Mouse (Mus musculus): Measurements from ENCODE around the gene Shf.
"Not testable (repeated sequence)": the region's sequence is repeated elsewhere in the genome, so short reads cannot be mapped to it uniquely, and the experiment has no call there.

Shf gene

DNA sequence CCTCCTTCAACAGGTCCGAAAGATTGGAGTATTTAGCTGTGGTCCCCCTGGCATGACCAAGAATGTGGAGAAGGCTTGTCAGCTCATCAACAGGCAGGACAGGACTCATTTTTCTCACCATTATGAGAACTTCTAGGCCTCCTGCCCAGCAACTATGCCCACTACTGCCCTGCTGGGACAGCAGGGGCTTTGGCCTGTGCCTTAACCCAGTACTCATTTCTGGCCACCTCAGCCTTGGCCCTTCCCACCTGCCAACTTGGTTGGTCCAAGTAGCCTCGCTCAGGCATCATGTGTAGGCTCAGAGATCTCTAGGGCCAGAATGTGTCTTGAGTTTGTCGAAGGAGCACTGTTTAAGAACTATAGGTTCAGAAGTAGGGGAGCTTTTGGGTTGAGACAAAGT lies 21.7 kb downstream of the Shf start:
- DNase-seq: no peak

DNA sequence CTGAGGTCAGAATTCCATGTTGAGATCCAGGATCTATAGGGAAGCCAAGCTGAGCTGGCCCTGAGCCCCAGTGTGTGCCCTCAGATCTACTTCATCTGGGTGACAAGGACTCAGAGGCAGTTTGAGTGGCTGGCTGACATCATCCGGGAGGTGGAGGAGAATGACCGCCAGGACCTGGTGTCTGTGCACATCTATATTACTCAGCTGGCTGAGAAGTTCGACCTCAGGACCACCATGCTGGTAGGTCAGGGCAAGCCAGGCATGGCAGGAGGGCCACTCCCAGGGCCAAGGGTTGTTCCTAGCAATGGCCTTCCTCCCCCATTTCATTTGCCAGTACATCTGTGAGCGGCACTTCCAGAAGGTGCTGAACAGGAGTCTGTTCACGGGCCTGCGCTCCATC lies 22.8 kb downstream of the Shf start:
- not testable (repeated sequence) for DNase-seq

DNA sequence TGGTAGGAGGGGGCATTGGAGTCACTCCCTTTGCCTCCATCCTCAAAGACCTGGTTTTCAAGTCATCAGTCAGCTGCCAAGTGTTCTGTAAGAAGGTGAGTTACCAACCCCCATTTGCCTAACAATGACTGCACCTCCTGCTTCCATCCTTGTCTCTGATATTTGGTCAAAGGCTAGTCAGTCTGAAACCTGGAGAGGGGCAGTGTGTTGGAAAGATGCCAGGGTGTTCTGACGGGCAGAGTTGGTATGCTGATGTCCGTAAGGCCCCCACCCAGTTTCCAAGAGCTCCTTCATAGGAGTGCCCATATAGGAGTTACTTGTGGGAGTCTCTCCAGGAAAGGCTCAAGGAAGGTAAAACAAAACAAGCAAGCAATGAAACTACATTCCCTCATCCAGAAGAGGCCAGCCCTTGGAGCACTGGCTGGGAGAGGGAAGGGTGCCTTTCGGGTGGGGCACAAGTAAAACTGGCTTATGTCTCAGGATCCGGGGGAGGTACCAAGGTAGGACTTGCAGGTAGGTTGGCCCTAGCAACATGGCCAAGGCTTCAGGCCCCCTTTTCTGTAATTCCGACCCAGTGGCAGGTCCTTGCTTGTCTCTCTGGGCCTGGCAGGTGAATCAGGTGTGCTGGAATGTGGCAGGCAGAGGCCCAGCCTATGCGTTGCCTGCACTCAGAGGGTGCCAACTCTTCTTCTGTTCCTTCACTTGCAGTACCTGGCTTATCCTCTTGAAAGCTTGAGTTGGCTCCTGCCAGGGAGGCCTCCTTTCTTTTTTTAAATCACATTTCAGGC lies 23.7 kb downstream of the Shf start:
- DNase-seq: no peak

DNA sequence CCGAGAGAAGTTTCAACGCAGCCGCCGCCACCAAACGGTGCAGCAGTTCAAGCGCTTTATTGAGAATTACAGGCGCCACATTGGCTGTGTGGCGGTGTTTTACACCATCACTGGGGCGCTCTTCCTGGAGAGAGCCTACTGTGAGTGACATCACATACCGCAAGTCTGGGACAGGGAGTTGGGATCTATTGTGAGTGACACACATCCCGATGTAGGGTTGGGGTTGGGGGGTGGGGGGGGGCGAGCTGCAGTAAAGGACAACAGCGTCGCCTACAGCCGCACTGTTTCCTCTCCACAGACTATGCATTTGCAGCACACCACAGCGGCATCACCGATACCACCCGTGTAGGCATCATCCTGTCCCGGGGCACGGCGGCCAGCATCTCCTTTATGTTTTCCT lies 31.7 kb downstream of the Shf start:
- DNase-seq: no peak

DNA sequence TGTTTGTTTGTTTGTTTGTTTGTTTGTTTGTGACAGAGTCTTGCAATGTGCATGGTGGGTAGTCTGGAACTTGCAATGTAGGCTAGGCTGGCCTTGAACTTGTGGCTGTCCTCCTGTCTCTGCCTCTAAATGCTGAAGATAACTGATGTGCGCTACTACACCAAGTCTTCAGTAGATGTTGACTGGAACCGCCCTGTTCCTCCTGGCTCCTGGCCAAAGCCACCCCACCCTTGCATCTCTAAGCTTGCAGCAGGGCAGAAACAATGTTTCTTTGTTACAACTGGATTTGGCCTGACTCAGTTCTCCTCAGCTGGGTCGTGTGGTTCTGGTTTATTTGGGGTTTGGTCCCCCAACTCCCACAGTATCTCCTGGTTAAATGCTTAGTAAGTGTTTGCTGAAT lies 34.8 kb downstream of the Shf start:
- DNase-seq: no peak

DNA sequence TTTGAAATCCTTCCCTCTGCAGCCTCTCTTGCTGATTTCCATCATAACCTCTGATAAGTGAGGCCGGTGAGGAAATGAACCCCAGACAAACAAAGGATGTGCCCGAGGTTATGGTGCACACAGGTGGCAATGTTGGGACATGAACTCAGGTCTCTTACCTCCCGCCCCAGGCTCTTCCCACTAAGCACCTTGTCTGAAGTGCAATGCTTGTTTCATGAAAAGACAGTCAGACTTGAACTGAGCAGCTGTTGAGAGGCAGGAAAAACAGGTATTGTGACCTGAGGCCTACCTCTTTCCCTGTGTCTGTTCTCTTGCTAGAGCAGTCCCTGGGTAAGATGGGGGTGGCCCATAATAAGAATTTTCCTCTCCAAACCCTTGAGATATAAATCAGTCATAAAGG lies 36.7 kb downstream of the Shf start:
- no peak for DNase-seq

DNA sequence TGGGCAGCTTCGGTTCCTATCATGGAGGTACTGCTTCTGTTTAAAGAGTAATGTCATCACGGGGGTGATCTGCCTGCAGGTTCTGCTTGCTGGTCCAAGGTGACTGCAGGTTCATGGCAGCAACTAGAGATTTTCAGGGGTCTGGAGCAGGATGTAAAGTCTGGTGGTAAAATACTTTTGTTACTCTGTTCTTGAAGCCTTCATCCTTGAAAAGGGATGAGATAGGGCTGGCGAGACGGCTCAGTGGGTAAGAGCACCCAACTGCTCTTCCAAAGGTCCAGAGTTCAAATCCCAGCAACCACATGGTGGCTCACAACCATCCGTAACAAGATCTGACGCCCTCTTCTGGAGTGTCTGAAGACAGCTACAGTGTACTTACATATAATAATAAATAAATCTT lies 38.6 kb downstream of the Shf start:
- not testable (repeated sequence) for DNase-seq

DNA sequence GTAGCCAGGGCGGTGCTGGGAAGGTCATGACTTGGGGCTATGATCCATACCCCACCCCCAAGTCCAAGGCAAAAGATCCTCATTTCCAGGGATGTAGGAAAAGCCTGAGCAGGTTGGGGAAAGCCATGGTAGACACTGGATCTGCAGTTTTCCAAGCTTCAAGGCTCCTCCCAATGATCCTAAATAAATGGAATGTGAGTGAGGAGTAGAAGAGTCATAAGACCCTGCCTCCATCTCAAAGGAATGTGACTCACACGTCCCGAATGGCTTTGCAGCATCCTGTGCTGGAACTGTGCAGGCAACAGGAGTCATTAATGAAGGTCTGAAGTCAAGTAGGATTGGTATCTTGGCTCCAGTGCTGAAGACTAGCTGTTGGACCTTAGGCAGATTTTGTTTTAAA lies 41.0 kb downstream of the Shf start:
- DNase-seq: no peak

DNA sequence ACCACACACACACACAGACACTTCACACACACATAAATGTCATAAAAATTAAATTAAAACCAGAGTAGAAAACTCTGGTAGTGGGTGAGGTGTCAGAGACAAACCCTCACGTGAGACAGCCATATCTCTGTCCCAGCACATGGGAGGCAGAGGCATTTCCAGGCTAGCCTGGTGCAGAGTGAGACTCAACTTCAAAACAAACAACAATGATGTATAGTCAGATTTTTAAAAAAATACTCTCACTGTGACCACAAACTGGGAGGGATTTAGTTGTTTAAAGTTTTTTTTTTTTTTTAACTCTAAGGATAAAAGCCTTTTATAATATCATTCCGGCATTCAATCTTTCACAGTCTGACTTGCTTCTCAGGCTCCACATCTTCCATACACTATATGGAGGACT lies 43.6 kb downstream of the Shf start:
- DNase-seq: no peak

DNA sequence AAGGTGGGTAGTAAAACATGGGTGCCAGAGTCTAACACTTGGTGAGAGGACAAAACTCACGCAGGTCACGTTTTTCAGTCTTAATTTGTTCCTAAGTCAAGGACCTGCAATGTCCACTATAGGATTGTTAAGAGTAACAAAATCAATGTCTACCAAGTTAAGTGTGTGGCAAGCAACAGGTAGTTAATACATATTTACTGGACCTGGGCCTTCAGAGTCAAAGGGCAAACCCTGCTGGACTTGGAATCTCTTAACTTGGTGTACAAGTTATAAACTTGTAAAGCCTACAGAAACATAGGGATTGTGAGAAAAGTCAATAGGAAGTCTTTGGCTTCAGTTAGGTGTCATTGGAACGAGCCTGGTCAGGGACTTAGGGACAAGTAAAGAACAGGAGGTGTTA lies 44.4 kb downstream of the Shf start:
- no peak for DNase-seq

DNA sequence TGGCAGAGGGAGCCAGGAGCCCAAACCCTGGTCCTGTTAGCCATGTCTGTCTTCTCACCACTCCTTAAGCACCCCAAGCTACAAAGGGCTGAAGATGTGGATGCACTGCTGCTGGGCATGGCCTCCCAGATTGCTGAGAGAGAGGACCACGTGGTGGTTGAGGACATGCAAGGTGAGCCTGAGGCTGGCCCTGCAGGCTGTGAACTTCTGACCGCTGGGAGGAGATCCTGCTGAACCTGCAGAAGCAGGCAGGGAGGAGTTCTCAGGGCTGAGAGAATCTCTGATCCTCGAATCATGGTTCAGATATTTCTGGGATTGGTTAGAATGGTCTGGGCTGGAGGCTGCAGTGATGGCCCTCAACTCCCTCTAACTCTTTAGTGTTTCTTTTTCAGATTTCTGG lies 45.0 kb downstream of the Shf start:
- no peak for DNase-seq

DNA sequence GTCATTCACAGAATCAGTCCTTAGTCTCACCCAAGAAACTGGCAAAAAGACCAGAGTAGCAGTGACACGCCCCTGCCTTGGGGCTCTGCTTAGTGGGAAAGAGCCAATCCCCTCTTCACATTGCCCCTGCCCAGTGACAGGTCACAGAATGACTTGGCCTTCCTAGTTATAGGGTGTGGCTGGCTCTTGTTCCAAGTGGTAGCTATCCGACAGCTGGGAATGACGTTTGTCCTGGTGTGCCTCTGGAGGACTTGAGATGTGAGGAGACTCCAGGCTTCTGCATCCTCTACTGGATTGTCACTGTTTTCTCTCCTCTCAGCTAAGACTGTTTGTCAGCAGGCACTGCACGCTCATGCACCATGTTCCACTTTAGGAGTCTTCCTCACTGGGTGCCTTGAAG lies 51.6 kb downstream of the Shf start:
- DNase-seq: no peak

DNA sequence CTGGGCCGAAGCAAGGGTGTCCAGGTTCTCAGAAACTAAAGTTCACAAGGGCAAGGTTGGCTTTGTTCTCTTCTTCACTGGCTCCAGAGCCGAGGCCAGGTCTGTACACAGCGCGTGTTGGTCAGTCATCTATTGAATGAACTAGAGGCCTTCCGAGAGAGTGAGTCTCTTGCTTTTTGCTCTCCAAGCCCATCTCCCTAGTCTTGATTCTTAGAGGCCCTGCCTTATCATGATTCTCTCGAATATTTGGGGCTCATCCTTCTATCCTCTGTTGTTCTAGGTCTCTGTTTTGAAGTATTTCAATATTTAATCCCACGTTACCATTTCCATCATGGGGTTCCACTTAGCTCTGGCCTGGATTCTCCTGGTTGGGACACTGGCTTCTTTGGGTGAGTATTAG lies 53.6 kb downstream of the Shf start, which contains the start of gene Duox1:
TSS of gene Duox1 (plus strand) at position 301 of the 400 bp plus-strand sequence.
- no peak for DNase-seq

DNA sequence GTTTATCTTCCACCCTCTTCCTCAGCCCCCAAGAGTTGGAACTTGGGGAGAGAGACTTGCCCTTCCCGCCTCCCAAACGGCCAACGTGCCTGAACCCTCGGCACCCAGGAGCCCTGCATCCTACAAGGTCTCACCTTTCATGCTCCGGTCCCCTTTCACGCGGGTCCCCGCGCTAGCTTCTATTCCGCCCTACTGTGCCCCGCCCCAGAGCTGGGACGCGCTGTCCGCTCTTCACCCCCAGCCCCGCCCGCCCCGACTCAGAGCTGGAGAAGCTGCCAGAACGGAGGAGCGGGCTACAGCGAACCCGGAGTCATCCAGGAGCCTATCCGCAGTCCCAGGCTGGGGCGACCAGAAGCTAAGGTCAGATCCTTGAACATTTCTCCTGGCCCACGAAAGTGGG lies 55.4 kb downstream of the Shf start, which contains the start of gene Duoxa1:
TSS of gene Duoxa1 (minus strand) at position 195 of the 400 bp plus-strand sequence.
- DNase-seq: no peak

DNA sequence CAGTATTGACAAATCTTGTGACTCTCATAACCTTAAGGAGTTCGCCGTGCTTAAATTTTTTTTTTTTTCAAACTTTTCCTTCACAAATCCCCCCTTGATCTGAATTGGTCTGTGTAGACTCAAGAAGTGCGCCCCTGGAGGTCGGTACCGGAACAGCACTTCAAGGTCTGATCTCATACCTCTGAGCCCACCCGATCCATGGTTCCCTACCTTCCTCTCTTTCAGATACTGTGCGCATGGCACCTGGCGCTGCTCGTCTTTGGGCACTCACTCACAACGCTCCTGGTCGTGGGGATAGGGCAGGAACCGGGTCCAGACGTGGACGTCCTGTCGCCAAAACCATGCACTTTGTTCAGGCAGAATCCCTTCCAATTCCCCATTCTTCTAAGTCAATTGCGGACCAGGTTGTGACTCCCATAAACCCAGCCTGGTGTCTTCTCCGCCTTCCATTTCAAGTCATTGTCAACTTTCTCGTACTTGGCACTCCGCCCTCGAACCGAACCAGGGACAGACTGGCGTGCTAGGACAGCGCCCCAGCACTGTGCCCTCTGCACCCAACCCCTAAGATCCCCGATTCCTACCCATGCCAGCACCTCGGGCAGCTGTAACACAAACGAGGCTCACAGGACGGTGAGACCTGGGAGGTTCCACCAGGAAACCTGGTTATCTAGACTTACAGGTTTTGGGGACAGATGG lies 56.1 kb downstream of the Shf start:
- DNase-seq: peak; percentile 66 to 75

DNA sequence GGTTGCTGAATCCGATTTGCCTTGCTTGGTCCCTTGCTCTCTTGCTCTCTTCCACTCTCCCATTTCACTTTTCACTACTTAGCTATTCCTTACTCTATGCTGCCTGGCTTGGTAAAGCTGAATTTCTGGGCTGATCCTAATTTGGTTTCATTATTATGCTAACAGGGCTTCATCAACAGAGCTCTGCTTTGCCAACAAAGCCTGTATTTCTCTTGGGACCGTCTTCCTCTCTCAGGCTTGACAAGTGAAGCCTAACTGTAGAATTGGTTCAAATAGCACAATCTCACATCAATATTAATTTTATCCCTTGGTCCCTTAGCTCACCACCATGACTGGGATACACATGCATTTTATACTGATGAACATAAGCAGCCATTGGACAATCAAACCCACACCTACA lies 57.4 kb downstream of the Shf start:
- DNase-seq: no peak

DNA sequence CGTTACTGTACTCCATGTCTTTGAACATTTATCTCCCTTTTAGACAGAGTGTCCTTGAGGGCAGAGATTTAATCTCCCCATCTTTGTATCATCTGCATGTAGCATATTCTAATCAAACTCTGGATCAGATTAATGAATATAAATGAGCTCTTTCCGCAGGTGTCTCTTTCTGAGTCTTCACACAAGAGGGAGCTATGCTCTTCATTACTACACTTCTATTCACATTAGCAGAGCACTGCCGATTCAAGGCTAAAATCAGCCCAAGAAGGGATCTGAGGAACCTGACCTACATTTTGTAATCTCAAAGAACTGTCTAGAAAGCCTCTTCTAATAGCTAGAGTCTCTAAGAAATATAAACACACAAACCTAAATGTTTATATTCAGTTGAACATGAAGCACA lies 59.3 kb downstream of the Shf start:
- no peak for DNase-seq

DNA sequence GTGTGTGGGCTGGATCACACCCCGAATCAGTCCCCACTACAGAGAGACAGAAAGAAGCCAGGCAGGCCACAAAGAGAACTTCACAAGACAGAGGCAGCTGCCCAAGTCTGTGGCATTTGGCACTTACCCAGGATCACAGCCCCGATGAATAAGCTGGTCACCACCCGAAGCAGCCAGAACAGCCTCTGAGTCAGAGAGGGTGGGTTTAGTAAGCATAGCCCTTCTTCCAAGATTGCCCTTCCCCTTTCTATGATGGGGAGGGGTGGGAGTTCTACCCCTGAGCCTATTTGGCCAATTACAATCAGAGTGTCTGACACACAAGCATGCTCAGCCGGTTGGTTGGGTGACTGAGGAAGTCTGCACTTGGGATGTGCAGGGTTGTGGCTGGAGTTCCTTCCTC lies 62.8 kb downstream of the Shf start:
- no peak for DNase-seq

DNA sequence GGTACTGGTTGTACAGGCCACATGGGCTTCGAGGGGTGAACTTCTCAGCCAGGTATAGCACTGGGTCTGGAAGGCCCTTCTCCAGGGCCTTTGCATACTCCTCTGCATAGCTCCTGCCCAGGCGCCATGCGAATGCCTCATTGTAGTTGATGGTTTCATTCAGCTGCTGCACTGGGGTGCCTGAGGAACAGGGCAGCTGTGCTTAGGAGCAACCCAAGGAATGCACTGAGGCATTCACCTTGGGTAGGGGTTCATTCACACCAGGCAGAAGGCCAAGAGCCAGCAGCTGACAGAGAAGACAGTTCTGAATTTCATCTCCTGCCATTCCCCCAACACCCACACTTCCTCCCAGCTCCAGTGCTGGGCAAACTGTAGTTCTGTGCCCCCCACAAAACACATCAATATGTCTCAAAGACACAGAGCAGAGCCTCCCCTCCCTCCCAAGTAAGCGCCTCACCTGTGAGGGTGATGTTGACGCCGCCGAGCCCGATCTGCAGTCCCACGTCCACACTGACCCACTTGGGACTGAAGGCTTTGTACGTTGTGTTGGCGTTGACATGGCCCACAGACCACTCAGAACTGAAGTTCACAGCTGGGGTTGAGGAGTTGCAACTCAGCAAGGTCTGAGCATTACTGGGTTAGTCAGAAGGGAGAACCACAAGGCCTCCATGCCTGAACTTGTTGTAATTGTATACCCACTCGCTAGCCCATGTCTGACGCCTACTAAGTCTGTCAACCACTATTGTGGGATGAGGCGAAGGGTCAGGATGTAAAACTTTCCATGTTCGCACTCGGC lies 63.7 kb downstream of the Shf start:
- no peak for DNase-seq

DNA sequence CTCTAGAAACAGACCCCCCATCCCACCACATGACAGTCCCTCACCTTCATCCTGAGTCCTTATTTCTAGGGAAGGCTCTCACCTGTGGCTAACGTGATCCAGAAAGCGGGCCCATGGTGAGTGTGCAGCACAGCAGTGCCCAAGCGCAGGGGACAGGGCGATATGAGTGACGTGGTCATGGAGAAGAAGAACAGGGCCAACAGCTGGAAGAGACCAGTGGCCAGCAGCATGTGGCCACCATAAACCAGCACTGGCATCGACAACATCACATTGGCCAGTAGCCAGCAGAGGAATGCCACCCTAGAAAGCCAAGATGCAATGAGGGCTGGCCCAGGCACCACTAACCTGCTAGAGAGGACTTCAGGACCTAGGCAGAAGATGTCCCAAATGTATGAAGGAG lies 64.4 kb downstream of the Shf start:
- DNase-seq: no peak

DNA sequence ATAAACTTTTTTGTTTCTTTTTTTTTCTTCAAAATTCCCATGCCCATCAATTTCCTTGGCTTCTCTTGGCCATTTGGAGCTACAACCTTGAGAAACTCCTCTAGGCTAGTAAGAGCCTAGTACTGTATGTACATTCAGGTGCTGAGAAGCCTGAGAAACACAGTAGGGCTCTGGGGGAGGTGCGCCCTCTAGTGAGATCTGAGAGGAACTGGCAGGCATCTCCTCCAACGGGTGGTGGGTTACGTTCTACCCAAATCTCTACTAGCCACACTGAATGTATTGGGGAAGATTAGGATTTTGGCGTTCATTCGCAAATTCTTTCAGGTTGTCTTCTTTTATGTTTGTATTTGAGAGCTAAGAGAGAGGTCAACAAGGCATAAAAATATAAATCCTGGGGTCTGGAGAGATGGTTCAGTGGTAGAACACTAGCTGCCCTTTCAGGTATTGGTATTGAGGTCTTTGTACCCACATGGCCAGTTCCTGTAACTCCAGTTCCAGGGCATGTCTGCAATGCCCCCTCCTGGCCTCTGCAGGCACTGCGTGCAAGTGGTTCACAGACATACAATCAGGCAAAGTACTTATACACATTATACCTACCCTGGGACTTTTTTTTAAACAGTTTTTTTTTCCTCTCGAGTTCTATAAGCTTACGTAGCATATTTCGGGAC lies 66.3 kb downstream of the Shf start:
- peak; percentile 72 to 74 for DNase-seq

DNA sequence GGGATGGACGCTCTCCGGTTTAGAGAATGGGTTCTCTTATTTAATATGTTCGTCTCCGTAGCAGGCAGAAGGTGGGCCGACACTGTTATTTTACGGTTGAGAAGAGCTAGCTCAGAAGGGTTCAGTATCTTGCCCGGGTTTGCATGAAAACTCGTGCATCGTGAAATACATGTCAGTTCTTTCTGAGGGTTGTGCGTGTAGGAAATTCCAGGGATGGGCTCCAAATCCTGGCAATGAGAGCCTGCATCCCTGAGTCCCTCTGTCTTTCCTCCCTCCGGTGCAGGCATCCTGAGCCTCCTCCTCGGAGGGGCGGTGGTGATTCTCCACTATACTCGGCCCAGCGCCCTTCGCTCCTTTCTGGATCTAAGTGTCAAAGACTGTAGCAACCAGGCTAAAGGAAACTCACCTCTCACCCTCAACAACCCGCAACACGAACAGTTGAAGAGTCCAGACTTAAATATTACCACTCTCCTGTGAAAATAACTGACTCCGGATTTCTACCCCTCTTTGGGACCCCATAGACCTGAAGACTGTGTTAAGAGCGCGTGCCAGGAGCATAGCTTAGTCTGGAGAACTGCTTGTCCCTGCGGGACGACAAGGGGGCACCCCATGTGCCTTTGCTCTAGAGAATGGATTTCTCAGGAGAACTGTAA lies 66.9 kb downstream of the Shf start:
- no peak for DNase-seq
